Mouse (Mus musculus): ENCODE measurements around the gene Espn. TPM values are rescaled to one million over a fixed set of nuclear protein-coding genes. Genes with fewer than 3 reads are reported as not detected.

Espn gene
- 39.6 TPM for polyA plus RNA-seq (2017; shearing (Covaris generic))

GRCm38 (mm10) chr4:152151966-152152544, at the start of gene Espn:
TSS of gene Espn (minus strand) at chr4:152152371.

GRCm38 (mm10) chr4:152177537-152178343, 25.6 kb upstream of the Espn start, which contains the start of gene Acot7:
TSS of gene Acot7 (plus strand) at chr4:152178134.

GRCm38 (mm10) chr4:152158585-152159284, 6.6 kb upstream of the Espn start, which contains the start of gene Hes2:
TSS of gene Hes2 (plus strand) at chr4:152158867.

GRCm38 (mm10) chr4:152115921-152116612, 36.1 kb downstream of the Espn start, which contains the start of gene Tnfrsf25:
TSS of gene Tnfrsf25 (plus strand) at chr4:152115934.

GRCm38 (mm10) chr4:152072121-152072601, 80.0 kb downstream of the Espn start, which contains the start of gene Plekhg5:
TSS of gene Plekhg5 (plus strand) at chr4:152072498.

Other genes starting within 250 kb of the Espn start
- 41.6 TPM for gene Dnajc11, start 218.7 kb downstream of the Espn start, polyA plus RNA-seq (2017; shearing (Covaris generic))
- 84.0 TPM for gene Thap3, start 163.4 kb downstream of the Espn start, polyA plus RNA-seq (2017; shearing (Covaris generic))
- 73.5 TPM for gene Phf13, start 156.1 kb downstream of the Espn start, polyA plus RNA-seq (2017; shearing (Covaris generic))
- gene Klhl21, start 143.6 kb downstream of the Espn start, polyA plus RNA-seq (2017; shearing (Covaris generic)): 39.7 TPM
- gene Zbtb48, start 124.7 kb downstream of the Espn start, polyA plus RNA-seq (2017; shearing (Covaris generic)): 21.7 TPM
- gene Tas1r1, start 113.8 kb downstream of the Espn start, polyA plus RNA-seq (2017; shearing (Covaris generic)): 0.22 TPM
- gene Nol9, start 113.0 kb downstream of the Espn start, polyA plus RNA-seq (2017; shearing (Covaris generic)): 43.0 TPM
- gene Plekhg5, start 79.9 kb downstream of the Espn start, polyA plus RNA-seq (2017; shearing (Covaris generic)): 4.8 TPM
- gene Tnfrsf25, start 36.4 kb downstream of the Espn start, polyA plus RNA-seq (2017; shearing (Covaris generic)): 252 TPM
- 0.15 TPM for gene Hes2, start 6.5 kb upstream of the Espn start, polyA plus RNA-seq (2017; shearing (Covaris generic))
- 105 TPM for gene Acot7, start 25.8 kb upstream of the Espn start, polyA plus RNA-seq (2017; shearing (Covaris generic))
- not detected for gene Gpr153, start 121.9 kb upstream of the Espn start, polyA plus RNA-seq (2017; shearing (Covaris generic))
- not detected for gene Hes3, start 139.3 kb upstream of the Espn start, polyA plus RNA-seq (2017; shearing (Covaris generic))
- gene Icmt, start 144.9 kb upstream of the Espn start, polyA plus RNA-seq (2017; shearing (Covaris generic)): 22.2 TPM
- gene Rnf207, start 166.6 kb upstream of the Espn start, polyA plus RNA-seq (2017; shearing (Covaris generic)): not detected
- 395 TPM for gene Rpl22, start 173.4 kb upstream of the Espn start, polyA plus RNA-seq (2017; shearing (Covaris generic))
- not detected for gene Chd5, start 186.3 kb upstream of the Espn start, polyA plus RNA-seq (2017; shearing (Covaris generic))

Measured in effector memory CD4-positive, alpha-beta T cell, adult 7 months (primary cell).